Mouse (Mus musculus): ENCODE results near the gene Bcl2a1a.
"Not testable (repeated sequence)": the region's sequence is repeated elsewhere in the genome, so short reads cannot be mapped to it uniquely, and the experiment has no call there.

DNA sequence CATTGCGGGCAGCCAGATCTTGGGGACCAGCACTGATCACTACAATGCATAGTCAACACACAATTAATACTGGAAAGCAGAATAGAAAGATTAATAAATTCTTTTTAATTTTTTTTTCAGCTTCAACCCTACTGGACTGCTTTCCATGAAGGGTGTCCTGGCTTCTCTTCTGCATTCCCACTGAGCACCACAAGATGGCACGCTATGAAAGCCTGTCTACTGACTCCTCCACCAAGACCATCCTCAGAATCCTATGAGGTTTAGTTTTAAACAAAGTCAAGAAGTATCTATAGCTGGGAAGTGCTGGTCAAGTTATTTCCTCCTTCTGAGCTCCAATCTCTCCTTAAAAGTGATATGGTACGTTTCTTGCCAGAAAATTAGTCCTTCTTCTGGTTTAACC lies 18.4 kb upstream of the Bcl2a1a start:
- not testable (repeated sequence) for TF ChIP-seq CTCF (IDR thresholded peaks at IDR 0.05; ENCODE audit: control insufficient read depth, insufficient read depth, insufficient replicate concordance, low read depth, low read length); POLR2A (IDR thresholded peaks at IDR 0.05; ENCODE audit: control insufficient read depth, low read depth, low read length)
